Mouse (Mus musculus) myocyte (in vitro differentiated cells): ENCODE measurements at regions not wholly inside any gene's neighbourhood (a gene's known extent, or its start where the extent isn't known, plus 50 kb on each side); places are given as distances from the start of the nearest gene placed in this dataset.

Source experiments
- H3K27me3 ChIP-seq: one replicate; pipeline ENCODE4 v1.6.1; 2011; ENCODE audit not compliant: control insufficient read depth, insufficient read depth, insufficient read length
- H3K36me3 ChIP-seq: one replicate; pipeline ENCODE4 v1.6.1; 2011; ENCODE audit not compliant: control insufficient read depth, insufficient read depth
- H3K4me2 ChIP-seq: one replicate; pipeline ENCODE4 v1.6.1; 2011; ENCODE audit warnings: low read depth, control low read depth
- H3K4me3 ChIP-seq: one replicate; pipeline ENCODE4 v1.5.1; 2011; ENCODE audit warnings: mild to moderate bottlenecking, control low read depth, moderate library complexity
- H3K79me2 ChIP-seq: one replicate; pipeline ENCODE4 v1.6.1; 2011; ENCODE audit not compliant: control insufficient read depth, insufficient read depth
- H3ac ChIP-seq: one replicate; pipeline ENCODE4 v1.6.1; 2011; ENCODE audit not compliant: control insufficient read depth, insufficient read length
- CEBPB ChIP-seq: IDR thresholded peaks from 2 replicates; pipeline ENCODE4 v1.6.1; 2011; ENCODE audit warnings: mild to moderate bottlenecking, moderate library complexity; ENCODE audit not compliant: poor library complexity, insufficient read depth, severe bottlenecking
- E2F4 ChIP-seq: IDR thresholded peaks from one replicate; pipeline ENCODE4 v1.6.1; 2011; ENCODE audit warnings: mild to moderate bottlenecking, control low read depth, moderate library complexity; ENCODE audit not compliant: insufficient read depth
- MAX ChIP-seq: IDR thresholded peaks from one replicate; pipeline ENCODE4 v1.6.1; 2011; ENCODE audit warnings: low read depth, mild to moderate bottlenecking, control low read depth
- MYOD1 ChIP-seq, 3 experiments: IDR thresholded peaks; one replicate each; pipeline ENCODE4 v1.6.1; 2011; ENCODE audit warnings: control low read depth in 2 of 3, low read depth in 2 of 3, mild to moderate bottlenecking in 2 of 3, moderate library complexity in 1 of 3; ENCODE audit not compliant: insufficient read length in 2 of 3, control insufficient read depth in 1 of 3
- MYOG ChIP-seq, 3 experiments: IDR thresholded peaks; one replicate each; pipeline ENCODE4 v1.6.1; 2011; ENCODE audit warnings: control low read depth in 2 of 3, low read depth in 2 of 3, mild to moderate bottlenecking in 2 of 3; ENCODE audit not compliant: insufficient read length in 2 of 3, control insufficient read depth in 1 of 3, insufficient read depth in 1 of 3
- POLR2A ChIP-seq: IDR thresholded peaks from one replicate; pipeline ENCODE4 v1.6.1; 2011; ENCODE audit warnings: low read depth, mild to moderate bottlenecking, control low read depth, moderate library complexity; ENCODE audit not compliant: insufficient read length
- POLR2AphosphoS2 ChIP-seq: IDR thresholded peaks from one replicate; pipeline ENCODE4 v1.6.1; 2011; ENCODE audit warnings: low read depth, control low read depth; ENCODE audit not compliant: insufficient read length
- REST ChIP-seq: IDR thresholded peaks from one replicate; pipeline ENCODE4 v1.6.1; 2011; ENCODE audit warnings: mild to moderate bottlenecking, control low read depth, moderate library complexity; ENCODE audit not compliant: insufficient read depth, insufficient read length
- SRF ChIP-seq: IDR thresholded peaks from one replicate; pipeline ENCODE4 v1.6.1; 2011; ENCODE audit warnings: low read depth; ENCODE audit not compliant: control insufficient read depth, insufficient read length
- TCF12 ChIP-seq: IDR thresholded peaks from one replicate; pipeline ENCODE4 v1.6.1; 2011; ENCODE audit warnings: mild to moderate bottlenecking, control low read depth; ENCODE audit not compliant: poor library complexity, insufficient read depth, severe bottlenecking
- TCF3 ChIP-seq: IDR thresholded peaks from one replicate; pipeline ENCODE4 v1.6.1; 2011; ENCODE audit warnings: low read depth, control low read depth; ENCODE audit not compliant: insufficient read length
- USF1 ChIP-seq: IDR thresholded peaks from one replicate; pipeline ENCODE4 v1.6.1; 2011; ENCODE audit warnings: low read depth, mild to moderate bottlenecking, control low read depth, moderate library complexity

DNA sequence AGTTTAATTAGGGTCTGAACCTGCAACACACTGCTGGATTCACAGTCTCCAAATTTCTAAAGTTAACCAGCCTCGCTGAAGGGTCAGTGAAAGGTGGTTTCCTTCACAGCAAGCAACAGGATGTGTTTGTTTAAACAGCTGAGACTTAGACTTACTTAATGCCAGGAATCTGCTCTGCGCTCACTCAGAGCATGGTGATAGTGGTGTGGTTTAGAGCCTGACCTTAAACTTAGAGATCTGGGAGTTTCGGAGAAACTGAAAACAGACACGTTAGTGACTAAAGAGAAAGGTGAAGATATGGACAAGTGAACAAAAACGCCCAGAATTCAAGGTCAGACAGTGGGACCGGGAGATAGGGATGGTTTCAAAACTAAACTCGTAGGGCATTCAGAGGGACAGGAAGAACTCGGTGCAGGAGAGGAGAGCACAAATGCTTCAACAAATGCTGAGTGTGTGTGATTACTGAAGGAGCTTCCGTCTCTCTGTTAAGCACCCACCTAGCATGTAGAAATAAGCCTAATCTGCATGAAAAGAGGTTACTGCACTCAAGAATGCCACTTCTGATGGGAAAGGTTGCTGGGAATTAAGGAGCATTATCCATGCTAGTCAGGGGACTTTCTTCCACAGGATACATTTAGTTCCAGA lies 97.2 kb upstream of the Ifngr1 start:
- Histone ChIP-seq H3K27me3 (peaks cover 14% of the 10 kb centered on the region), H3K79me2 (no peaks in the 10 kb centered on the region), H3K4me2 (peak overlapping the region; percentile 25), H3K4me3 (no peak overlapping the region), H3ac (no peak overlapping the region), H3K36me3 (no peaks in the 10 kb centered on the region)
- TF ChIP-seq SRF (no peak), TCF12 (no peak), REST (no peak), E2F4 (no peak), MYOD1 (IDR thresholded peaks at IDR 0.05; ENCODE audit: control insufficient read depth in 1 of 3, insufficient read length in 2 of 3, low read depth in 2 of 3) (no peak), TCF3 (no peak), MYOG (IDR thresholded peaks at IDR 0.05; ENCODE audit: control insufficient read depth in 1 of 3, insufficient read depth in 1 of 3, insufficient read length in 2 of 3, low read depth in 2 of 3) (no peak), POLR2AphosphoS2 (no peak), CEBPB (no peak), MAX (no peak), POLR2A (no peak), USF1 (no peak)

DNA sequence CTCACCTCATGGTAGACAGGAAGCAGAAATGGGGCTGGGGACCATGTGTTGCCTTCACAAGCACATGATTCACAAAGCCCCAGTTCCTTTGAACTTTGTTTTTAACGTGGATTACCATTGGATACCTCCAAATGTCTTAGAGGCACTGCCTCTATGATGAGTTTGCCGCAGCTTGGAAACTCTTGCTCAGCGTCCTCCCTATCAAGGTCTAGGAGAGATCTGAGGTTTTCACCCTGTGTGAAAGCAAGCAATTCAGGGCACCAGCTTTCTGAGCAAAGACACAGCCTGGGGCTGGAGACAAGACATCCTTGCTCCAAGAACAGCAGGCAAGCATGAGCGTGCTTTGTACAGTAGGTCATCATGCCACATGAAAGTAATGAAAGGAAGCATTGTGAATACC lies 93.6 kb upstream of the Ifngr1 start:
- no peak for TF ChIP-seq POLR2A
- no peak for TF ChIP-seq CEBPB
- no peak for TF ChIP-seq TCF12
- no peak for TF ChIP-seq USF1
- no peak for TF ChIP-seq TCF3
- no peak for TF ChIP-seq REST
- no peak for TF ChIP-seq MYOD1 (IDR thresholded peaks at IDR 0.05; ENCODE audit: control insufficient read depth in 1 of 3, insufficient read length in 2 of 3, low read depth in 2 of 3)
- TF ChIP-seq MYOG (IDR thresholded peaks at IDR 0.05; ENCODE audit: control insufficient read depth in 1 of 3, insufficient read depth in 1 of 3, insufficient read length in 2 of 3, low read depth in 2 of 3): no peak
- no peak for TF ChIP-seq SRF
- no peak for TF ChIP-seq POLR2AphosphoS2
- TF ChIP-seq E2F4: no peak
- no peak for TF ChIP-seq MAX
- no peak overlapping the region for H3K4me3 ChIP-seq
- H3K36me3 ChIP-seq: no peaks in the 10 kb centered on the region
- no peaks in the 10 kb centered on the region for H3K79me2 ChIP-seq
- peaks cover 6% of the 10 kb centered on the region for H3K27me3 ChIP-seq
- H3K4me2 ChIP-seq: no peak overlapping the region
- no peak overlapping the region for H3ac ChIP-seq

DNA sequence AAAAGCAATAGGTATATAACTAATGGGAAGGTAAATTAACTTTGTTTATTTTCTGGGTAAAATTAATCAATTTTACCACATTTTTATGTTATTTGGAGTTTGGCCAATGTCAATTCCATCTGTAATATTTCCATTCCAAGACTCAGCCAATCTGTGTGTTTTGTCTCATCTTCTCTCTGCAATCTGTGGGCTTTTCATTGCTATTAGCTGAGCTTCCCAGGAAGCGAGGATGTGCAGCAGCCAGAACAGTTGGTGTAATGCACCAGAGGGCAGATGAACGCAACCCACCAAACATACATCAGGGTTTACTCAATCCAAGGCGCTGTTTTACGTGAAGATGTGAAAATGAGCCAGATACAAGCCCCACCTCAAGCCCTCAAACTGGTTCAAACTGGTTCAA lies 88.9 kb upstream of the Ifngr1 start:
- Histone ChIP-seq H3K4me2 (no peak overlapping the region), H3K36me3 (no peaks in the 10 kb centered on the region), H3K79me2 (no peaks in the 10 kb centered on the region), H3K4me3 (no peak overlapping the region), H3ac (no peak overlapping the region), H3K27me3 (peaks cover 14% of the 10 kb centered on the region)
- TF ChIP-seq TCF3 (no peak), MAX (no peak), MYOD1 (IDR thresholded peaks at IDR 0.05; ENCODE audit: control insufficient read depth in 1 of 3, insufficient read length in 2 of 3, low read depth in 2 of 3) (no peak), POLR2A (no peak), CEBPB (no peak), POLR2AphosphoS2 (no peak), REST (no peak), USF1 (no peak), SRF (no peak), E2F4 (no peak), TCF12 (no peak), MYOG (IDR thresholded peaks at IDR 0.05; ENCODE audit: control insufficient read depth in 1 of 3, insufficient read depth in 1 of 3, insufficient read length in 2 of 3, low read depth in 2 of 3) (no peak)

DNA sequence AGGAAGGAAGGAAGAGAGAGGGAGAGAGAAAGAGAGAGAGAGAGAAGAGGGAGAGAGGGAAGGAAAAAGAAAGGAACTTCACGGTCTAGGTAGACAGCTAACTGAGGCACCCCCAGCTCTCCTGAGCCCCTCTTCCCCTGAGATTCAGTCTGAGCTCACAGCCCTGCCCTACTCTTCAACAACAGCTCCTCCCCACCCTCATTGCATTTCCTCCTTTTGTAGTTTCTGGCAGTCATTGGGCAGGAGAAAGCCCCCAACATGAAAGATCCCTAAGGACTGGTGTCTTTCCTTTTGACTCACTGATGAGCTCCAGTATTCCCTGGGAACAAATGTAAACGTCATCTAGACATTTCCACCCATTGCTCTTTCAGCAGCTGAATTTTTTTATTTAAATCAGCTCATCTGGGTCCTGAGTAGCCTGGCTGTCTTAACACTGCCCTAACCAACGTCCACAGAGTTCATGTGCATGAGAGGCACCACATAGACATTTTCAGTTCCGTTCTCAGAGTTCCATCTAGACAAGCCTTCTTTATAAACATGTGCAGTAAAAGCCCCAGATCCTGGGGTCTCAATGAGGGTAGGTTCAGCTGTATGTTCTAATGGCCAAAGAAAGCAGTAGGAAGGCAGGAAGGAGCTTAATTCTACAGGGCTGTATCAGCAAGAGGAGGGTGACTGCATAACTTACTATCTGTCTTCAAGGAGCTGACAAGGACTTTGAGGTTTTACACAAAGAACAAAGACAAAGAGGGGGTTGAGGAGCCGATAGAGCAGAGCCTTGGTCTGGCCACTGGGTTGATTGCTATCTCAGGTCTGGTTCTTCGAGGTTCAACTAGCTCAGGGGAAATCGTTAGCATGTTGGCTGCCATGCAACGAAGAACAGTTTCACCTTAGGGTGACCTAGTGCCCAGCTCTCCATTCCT lies 87.6 kb upstream of the Ifngr1 start:
- Histone ChIP-seq H3K4me3 (no peak overlapping the region), H3K4me2 (no peak overlapping the region), H3K79me2 (no peaks in the 10 kb centered on the region), H3K27me3 (peaks cover 25% of the 10 kb centered on the region), H3ac (no peak overlapping the region), H3K36me3 (no peaks in the 10 kb centered on the region)
- TF ChIP-seq POLR2AphosphoS2: no peak
- no peak for TF ChIP-seq USF1
- TF ChIP-seq SRF: no peak
- no peak for TF ChIP-seq TCF3
- TF ChIP-seq POLR2A: no peak
- no peak for TF ChIP-seq MYOD1 (IDR thresholded peaks at IDR 0.05; ENCODE audit: control insufficient read depth in 1 of 3, insufficient read length in 2 of 3, low read depth in 2 of 3)
- TF ChIP-seq REST: no peak
- no peak for TF ChIP-seq MYOG (IDR thresholded peaks at IDR 0.05; ENCODE audit: control insufficient read depth in 1 of 3, insufficient read depth in 1 of 3, insufficient read length in 2 of 3, low read depth in 2 of 3)
- no peak for TF ChIP-seq MAX
- TF ChIP-seq CEBPB: no peak
- no peak for TF ChIP-seq E2F4
- no peak for TF ChIP-seq TCF12
